Mouse (Mus musculus): ENCODE data around the gene Sim2.

Gene Sim2

GRCm38 (mm10) chr16:94096479-94096878 is 11.7 kb downstream of the Sim2 start:
- no peak for DNase-seq (ENCODE audit: low spot score)

- DNase-seq (ENCODE audit: low spot score), result no peak
Observed at GRCm38 (mm10) chr16:94097724-94098455, 13.2 kb downstream of the Sim2 start.

- no peak for DNase-seq (ENCODE audit: low spot score)
Observed at GRCm38 (mm10) chr16:94113160-94113559, 28.4 kb downstream of the Sim2 start.

- DNase-seq (ENCODE audit: low spot score), result no peak
Observed at GRCm38 (mm10) chr16:94114693-94115092, 30.0 kb downstream of the Sim2 start.

GRCm38 (mm10) chr16:94117333-94117732 is 32.6 kb downstream of the Sim2 start:
- no peak for DNase-seq (ENCODE audit: low spot score)

GRCm38 (mm10) chr16:94118394-94118793 is 33.7 kb downstream of the Sim2 start:
- no peak for DNase-seq (ENCODE audit: low spot score)

- DNase-seq (ENCODE audit: low spot score), result no peak
Observed at GRCm38 (mm10) chr16:94122347-94122746, 37.6 kb downstream of the Sim2 start.

- no peak for DNase-seq (ENCODE audit: low spot score)
Observed at GRCm38 (mm10) chr16:94123247-94123646, 38.5 kb downstream of the Sim2 start.

- DNase-seq (ENCODE audit: low spot score), result no peak
Observed at GRCm38 (mm10) chr16:94125172-94125981, 40.6 kb downstream of the Sim2 start.

- DNase-seq (ENCODE audit: low spot score), result no peak
Observed at GRCm38 (mm10) chr16:94126200-94126599, 41.5 kb downstream of the Sim2 start.

GRCm38 (mm10) chr16:94128236-94128835 is 43.6 kb downstream of the Sim2 start:
- DNase-seq (ENCODE audit: low spot score), result no peak

GRCm38 (mm10) chr16:94134218-94134617 is 49.5 kb downstream of the Sim2 start:
- no peak for DNase-seq (ENCODE audit: low spot score)

GRCm38 (mm10) chr16:94140746-94141145 is 56.0 kb downstream of the Sim2 start:
- DNase-seq (ENCODE audit: low spot score), result no peak

GRCm38 (mm10) chr16:94143325-94143724 is 58.6 kb downstream of the Sim2 start:
- DNase-seq (ENCODE audit: low spot score), result no peak

- DNase-seq (ENCODE audit: low spot score), result no peak
Observed at GRCm38 (mm10) chr16:94148139-94148538, 63.4 kb downstream of the Sim2 start.

- no peak for DNase-seq (ENCODE audit: low spot score)
Observed at GRCm38 (mm10) chr16:94150125-94151103, 65.7 kb downstream of the Sim2 start.

- DNase-seq (ENCODE audit: low spot score), result no peak
Observed at GRCm38 (mm10) chr16:94155041-94155653, 70.4 kb downstream of the Sim2 start.

GRCm38 (mm10) chr16:94157819-94158218 is 73.1 kb downstream of the Sim2 start:
- DNase-seq (ENCODE audit: low spot score), result no peak

- no peak for DNase-seq (ENCODE audit: low spot score)
Observed at GRCm38 (mm10) chr16:94162000-94162399, 77.3 kb downstream of the Sim2 start.

- DNase-seq (ENCODE audit: low spot score), result no peak
Observed at GRCm38 (mm10) chr16:94163051-94163450, 78.3 kb downstream of the Sim2 start.

- DNase-seq (ENCODE audit: low spot score), result no peak
Observed at GRCm38 (mm10) chr16:94164236-94164635, 79.5 kb downstream of the Sim2 start.

Measured in urinary bladder, postnatal 10 days (tissue).